Mouse (Mus musculus) midbrain, embryonic 12.5 days (tissue): ENCODE data around the gene AU040320. TPM values are rescaled to one million over a fixed set of nuclear protein-coding genes. Genes with fewer than 3 reads are reported as not detected.

Source experiments
- ATAC-seq: fragments of 200-750 bp; cut with Nextera tagmentation; 2 replicates; pipeline ENCODE4 v1.8.0; 2017; ENCODE audit warnings: low read depth, moderate TSS enrichment, moderate library complexity; ENCODE audit not compliant: low FRiP score
- H3K27ac ChIP-seq: fragments of 300-500 bp; sonication (generic); replicated peaks from 2 replicates; pipeline ENCODE4 v1.5.1; 2016; ENCODE audit warnings: mild to moderate bottlenecking
- H3K27me3 ChIP-seq: fragments of 300-500 bp; sonication (generic); 2 replicates; pipeline ENCODE4 v1.6.1; 2016; ENCODE audit warnings: mild to moderate bottlenecking
- H3K36me3 ChIP-seq: fragments of 300-500 bp; sonication (generic); 2 replicates; pipeline ENCODE4 v1.6.1; 2016
- H3K4me1 ChIP-seq: fragments of 300-500 bp; sonication (generic); 2 replicates; pipeline ENCODE4 v1.6.1; 2016
- H3K4me2 ChIP-seq: fragments of 300-500 bp; sonication (generic); replicated peaks from 2 replicates; pipeline ENCODE4 v1.6.1; 2016; ENCODE audit warnings: mild to moderate bottlenecking, moderate library complexity
- H3K4me3 ChIP-seq: fragments of 300-500 bp; sonication (generic); 2 replicates; pipeline ENCODE4 v1.5.1; 2016; ENCODE audit warnings: mild to moderate bottlenecking
- H3K9ac ChIP-seq: fragments of 300-500 bp; sonication (generic); replicated peaks from 2 replicates; pipeline ENCODE4 v1.6.1; 2016; ENCODE audit warnings: mild to moderate bottlenecking, moderate library complexity
- H3K9me3 ChIP-seq: fragments of 300-500 bp; sonication (generic); 2 replicates; pipeline ENCODE4 v1.6.1; 2016; ENCODE audit warnings: mild to moderate bottlenecking
- WGBS: fragments of 180-500 bp; shearing (Covaris S2); methylation state at CpG from one replicate; pipeline ENCODE4 v1.1.7; 2016; 5-methylcytosine and 5-hydroxymethylcytosine counted together
- polyA plus RNA-seq: library from polyadenylated mRNA; unstranded; fragments of >200 nt; fragmentation: Nextera tagmentation; extraction: Ambion mirVana; gene quantifications from 2 replicates; pipeline ENCODE4 v1.2.1, GENCODE M21; 2016

The AU040320 gene
- polyA plus RNA-seq, 1 experiment from 2014 or later: 32.9 TPM

GRCm38 (mm10) chr4:126806692-126807427 lies 53.5 kb downstream of the AU040320 start:
- no peak for ATAC-seq
- Histone ChIP-seq H3K4me2 (no peak overlapping the region), H3K36me3 (peaks cover 8% of the 10 kb centered on the region; the same call in 1 of the 2 replicates), H3K9me3 (no peaks in the 10 kb centered on the region), H3K4me3 (no peak overlapping the region), H3K9ac (no peak overlapping the region), H3K27ac (no peak overlapping the region), H3K4me1 (peaks cover 14% of the 10 kb centered on the region; the same call in 1 of the 2 replicates), H3K27me3 (no peaks in the 10 kb centered on the region)
- WGBS: 94% methylated on average over 7 of the region's 7 CpGs

- ATAC-seq: no peak
- Histone ChIP-seq H3K4me2 (no peak overlapping the region), H3K4me3 (no peak overlapping the region), H3K36me3 (peaks cover 16% of the 10 kb centered on the region), H3K27ac (no peak overlapping the region), H3K9me3 (no peaks in the 10 kb centered on the region), H3K27me3 (no peaks in the 10 kb centered on the region), H3K9ac (no peak overlapping the region), H3K4me1 (no peaks in the 10 kb centered on the region)
- WGBS: 92% methylated on average over 3 of the region's 3 CpGs
Measured at GRCm38 (mm10) chr4:126810566-126810965, 57.2 kb downstream of the AU040320 start.

- 87% methylated on average over 5 of the region's 5 CpGs for WGBS
- H3K4me2 ChIP-seq: no peak overlapping the region
- H3K36me3 ChIP-seq: peaks cover 39% of the 10 kb centered on the region
- H3K27ac ChIP-seq: no peak overlapping the region
- H3K27me3 ChIP-seq: no peaks in the 10 kb centered on the region
- no peak overlapping the region for H3K4me3 ChIP-seq
- H3K9me3 ChIP-seq: no peaks in the 10 kb centered on the region
- H3K4me1 ChIP-seq: no peaks in the 10 kb centered on the region
- H3K9ac ChIP-seq: no peak overlapping the region
- no peak for ATAC-seq
Measured at GRCm38 (mm10) chr4:126813212-126813611, 59.9 kb downstream of the AU040320 start.

- ATAC-seq: no peak
- Histone ChIP-seq H3K4me3 (no peak overlapping the region), H3K4me1 (no peaks in the 10 kb centered on the region), H3K9me3 (no peaks in the 10 kb centered on the region), H3K27ac (no peak overlapping the region), H3K27me3 (no peaks in the 10 kb centered on the region), H3K4me2 (no peak overlapping the region), H3K36me3 (peaks cover 42% of the 10 kb centered on the region), H3K9ac (no peak overlapping the region)
- whole genome bisulfite sequencing: 71% methylated on average over 5 of the region's 5 CpGs
Measured at GRCm38 (mm10) chr4:126814854-126815253, 61.5 kb downstream of the AU040320 start.

- Histone ChIP-seq H3K27ac (no peak overlapping the region), H3K4me3 (no peak overlapping the region), H3K9ac (no peak overlapping the region), H3K9me3 (no peaks in the 10 kb centered on the region), H3K4me1 (no peaks in the 10 kb centered on the region), H3K36me3 (peaks cover 23% of the 10 kb centered on the region), H3K4me2 (no peak overlapping the region), H3K27me3 (no peaks in the 10 kb centered on the region)
- WGBS: 75% methylated on average over 9 of the region's 9 CpGs
- no peak for ATAC-seq
Measured at GRCm38 (mm10) chr4:126822891-126823882, 69.8 kb downstream of the AU040320 start.

GRCm38 (mm10) chr4:126823917-126824316 lies 70.6 kb downstream of the AU040320 start:
- Histone ChIP-seq H3K9ac (no peak overlapping the region), H3K36me3 (peaks cover 21% of the 10 kb centered on the region; the same call in 1 of the 2 replicates), H3K27ac (no peak overlapping the region), H3K4me1 (no peaks in the 10 kb centered on the region), H3K27me3 (no peaks in the 10 kb centered on the region), H3K9me3 (no peaks in the 10 kb centered on the region), H3K4me2 (no peak overlapping the region), H3K4me3 (no peak overlapping the region)
- 91% methylated on average over 5 of the region's 5 CpGs for WGBS
- ATAC-seq: no peak

GRCm38 (mm10) chr4:126831122-126831521 lies 77.8 kb downstream of the AU040320 start:
- ATAC-seq: no peak
- Histone ChIP-seq H3K27ac (no peak overlapping the region), H3K9me3 (no peaks in the 10 kb centered on the region), H3K4me2 (no peak overlapping the region), H3K4me3 (no peak overlapping the region), H3K9ac (no peak overlapping the region), H3K27me3 (no peaks in the 10 kb centered on the region), H3K4me1 (no peaks in the 10 kb centered on the region), H3K36me3 (peaks cover 37% of the 10 kb centered on the region)
- 99% methylated on average over 5 of the region's 5 CpGs for WGBS

- 84% methylated on average over 7 of the region's 7 CpGs for WGBS
- ATAC-seq: no peak
- no peaks in the 10 kb centered on the region for H3K9me3 ChIP-seq
- H3K4me2 ChIP-seq: no peak overlapping the region
- peaks cover 65% of the 10 kb centered on the region for H3K36me3 ChIP-seq
- H3K27ac ChIP-seq: no peak overlapping the region
- H3K27me3 ChIP-seq: peaks cover 7% of the 10 kb centered on the region; the same call in 1 of the 2 replicates
- H3K4me1 ChIP-seq: no peaks in the 10 kb centered on the region
- no peak overlapping the region for H3K4me3 ChIP-seq
- no peak overlapping the region for H3K9ac ChIP-seq
Measured at GRCm38 (mm10) chr4:126838799-126839198, 85.5 kb downstream of the AU040320 start.

- Histone ChIP-seq H3K4me3 (no peak overlapping the region), H3K9me3 (no peaks in the 10 kb centered on the region), H3K4me2 (no peak overlapping the region), H3K27ac (no peak overlapping the region), H3K4me1 (no peaks in the 10 kb centered on the region), H3K27me3 (peaks cover 7% of the 10 kb centered on the region; the same call in 1 of the 2 replicates), H3K36me3 (peaks cover 68% of the 10 kb centered on the region), H3K9ac (no peak overlapping the region)
- WGBS: 9% methylated on average over 7 of the region's 7 CpGs
- no peak for ATAC-seq
Measured at GRCm38 (mm10) chr4:126839873-126840272, 86.5 kb downstream of the AU040320 start.

GRCm38 (mm10) chr4:126840996-126841560 lies 87.7 kb downstream of the AU040320 start:
- Histone ChIP-seq H3K9me3 (no peaks in the 10 kb centered on the region), H3K27ac (no peak overlapping the region), H3K4me3 (no peak overlapping the region), H3K9ac (no peak overlapping the region), H3K4me2 (no peak overlapping the region), H3K27me3 (peaks cover 7% of the 10 kb centered on the region; the same call in 1 of the 2 replicates), H3K36me3 (peaks cover 59% of the 10 kb centered on the region), H3K4me1 (no peaks in the 10 kb centered on the region)
- no peak for ATAC-seq
- WGBS: 91% methylated on average over 15 of the region's 15 CpGs

GRCm38 (mm10) chr4:126842911-126843310 lies 89.6 kb downstream of the AU040320 start:
- Histone ChIP-seq H3K9ac (no peak overlapping the region), H3K9me3 (no peaks in the 10 kb centered on the region), H3K4me3 (no peak overlapping the region), H3K36me3 (peaks cover 60% of the 10 kb centered on the region), H3K4me1 (no peaks in the 10 kb centered on the region), H3K4me2 (no peak overlapping the region), H3K27me3 (peaks cover 7% of the 10 kb centered on the region; the same call in 1 of the 2 replicates), H3K27ac (no peak overlapping the region)
- WGBS: 54% methylated on average over 3 of the region's 3 CpGs
- ATAC-seq: no peak
